Mouse (Mus musculus): ENCODE measurements around the gene Krt81.
A peak's percentile ranks its signal among the peaks of the same experiment; 100 is the strongest.

Gene Krt81

GRCm38 (mm10) chr15:101454774-101455173 is 8.8 kb downstream of the Krt81 start:
- DNase-seq (ENCODE audit: inconsistent age in 2 of 2, low spot score in 1 of 2), result no peak

- DNase-seq (ENCODE audit: inconsistent age in 2 of 2, low spot score in 1 of 2), result peak; percentile 77 to 92
Observed at GRCm38 (mm10) chr15:101453093-101453736, 10.3 kb downstream of the Krt81 start.

DNA sequence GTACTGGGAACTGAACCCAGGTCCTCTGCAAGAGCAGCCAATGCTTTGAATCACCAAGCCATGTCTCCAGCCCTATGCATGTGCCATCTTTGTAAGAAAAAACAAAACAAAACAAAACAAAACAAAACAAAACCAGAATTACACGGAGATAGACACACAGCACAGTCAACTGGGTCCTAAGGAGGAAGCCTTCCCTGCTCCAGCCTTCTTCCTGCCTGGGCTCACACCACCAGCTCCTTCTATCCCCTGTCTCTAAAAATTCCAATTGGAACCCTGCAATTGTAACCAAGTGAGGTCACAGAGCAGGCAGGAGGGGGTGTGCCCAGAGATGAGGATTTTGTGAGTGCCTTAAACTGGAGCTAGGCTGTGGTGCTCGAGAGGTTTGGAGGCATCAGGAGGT is 16.1 kb downstream of the Krt81 start, which contains the start of gene Krt88:
TSS of gene Krt88 (plus strand) at position 301 of the 400 bp plus-strand sequence.
- DNase-seq (ENCODE audit: inconsistent age in 2 of 2, low spot score in 1 of 2), result no peak

GRCm38 (mm10) chr15:101446572-101446971 is 17.0 kb downstream of the Krt81 start:
- no peak for DNase-seq (ENCODE audit: inconsistent age in 2 of 2, low spot score in 1 of 2)

DNA sequence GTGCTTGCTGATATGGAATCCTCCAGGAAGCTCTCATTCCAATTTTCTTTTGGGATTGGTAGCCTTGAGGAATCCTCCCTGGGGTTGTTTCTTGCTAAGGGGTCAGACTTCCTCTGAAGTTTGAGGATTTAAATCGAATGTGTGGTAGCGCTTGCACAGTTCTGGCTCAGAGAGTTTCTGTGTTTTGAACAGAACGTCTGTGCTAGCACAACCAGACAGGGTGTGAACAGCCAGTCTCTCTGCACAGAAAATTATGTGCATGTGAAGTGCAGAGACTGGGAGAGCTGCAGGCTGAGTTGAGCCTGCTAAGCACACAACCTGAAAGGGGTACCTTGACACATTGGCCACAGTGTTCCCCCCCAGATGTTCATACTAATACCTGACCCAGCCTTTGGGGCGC is 22.7 kb downstream of the Krt81 start:
- DNase-seq (ENCODE audit: inconsistent age in 2 of 2, low spot score in 1 of 2), result no peak

DNA sequence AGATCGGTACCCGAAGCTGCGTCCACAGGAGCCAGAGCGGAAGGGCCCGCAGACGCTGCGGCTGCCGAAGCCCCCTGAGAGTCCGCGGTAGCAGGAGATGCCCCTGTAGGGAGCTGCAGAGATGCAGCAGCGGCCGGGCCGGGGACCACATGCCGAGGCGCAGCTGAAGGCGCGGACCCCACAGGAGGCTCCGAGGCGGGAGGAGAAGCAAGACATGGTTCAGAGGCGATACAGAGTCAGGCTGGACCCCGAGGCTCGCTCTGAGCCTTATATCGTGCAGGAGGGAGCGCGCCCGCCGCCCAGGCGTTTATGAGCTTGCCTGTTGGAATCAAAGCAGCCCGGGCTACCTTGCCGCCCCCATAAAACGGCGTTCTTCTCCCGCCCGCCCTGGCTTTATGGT is 25.0 kb downstream of the Krt81 start, which contains the start of gene Krt87:
TSS of gene Krt87 (minus strand) at position 250 of the 400 bp plus-strand sequence.
- no peak for DNase-seq (ENCODE audit: inconsistent age in 2 of 2, low spot score in 1 of 2)

- DNase-seq (ENCODE audit: inconsistent age in 2 of 2, low spot score in 1 of 2), result no peak
Observed at GRCm38 (mm10) chr15:101436611-101437010, 26.9 kb downstream of the Krt81 start.

DNA sequence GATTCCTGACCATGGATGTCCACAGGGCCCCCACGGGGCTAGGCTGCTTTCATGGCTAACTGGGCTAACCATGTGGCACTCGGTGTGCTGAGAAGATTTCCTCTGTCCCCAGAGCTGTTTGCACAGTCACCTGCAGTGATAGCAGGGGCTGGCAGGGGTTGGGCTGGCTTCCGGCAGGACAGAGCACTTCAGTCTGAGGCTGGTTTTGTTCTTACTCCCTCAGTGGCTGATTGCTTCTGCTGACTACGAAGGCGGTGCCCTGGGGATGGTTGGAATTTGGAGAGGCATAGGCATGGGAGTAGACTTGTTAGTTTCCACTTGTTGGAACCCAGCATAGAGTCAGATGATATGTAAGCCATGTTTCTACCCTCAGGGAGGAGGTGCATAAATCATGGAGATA is 38.6 kb downstream of the Krt81 start:
- DNase-seq (ENCODE audit: inconsistent age in 2 of 2, low spot score in 1 of 2), result no peak

GRCm38 (mm10) chr15:101420903-101421302 is 42.6 kb downstream of the Krt81 start:
- DNase-seq (ENCODE audit: inconsistent age in 2 of 2, low spot score in 1 of 2), result no peak

DNA sequence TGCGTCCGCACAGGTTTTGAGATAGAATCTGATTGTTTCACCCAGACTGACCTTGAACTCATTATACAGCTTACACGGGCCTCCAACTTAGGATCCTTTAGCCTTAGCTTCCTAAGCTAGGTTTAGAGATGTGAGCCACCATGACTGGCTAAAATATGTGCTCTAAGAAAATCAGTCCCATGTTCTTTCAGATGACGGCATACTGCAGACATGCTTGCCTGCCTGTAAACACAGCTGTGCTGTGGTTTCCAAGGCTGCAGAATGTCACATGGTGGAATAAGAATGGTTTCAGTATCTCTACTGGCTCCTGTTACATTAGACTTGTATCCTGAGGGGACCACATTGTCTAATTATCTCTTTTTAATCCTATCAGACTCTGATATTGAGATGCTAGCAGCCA is 44.6 kb downstream of the Krt81 start:
- no peak for DNase-seq (ENCODE audit: inconsistent age in 2 of 2, low spot score in 1 of 2)

- no peak for DNase-seq (ENCODE audit: inconsistent age in 2 of 2, low spot score in 1 of 2)
Observed at GRCm38 (mm10) chr15:101414807-101415565, 48.6 kb downstream of the Krt81 start.

- no peak for DNase-seq (ENCODE audit: inconsistent age in 2 of 2, low spot score in 1 of 2)
Observed at GRCm38 (mm10) chr15:101413916-101414635, 49.5 kb downstream of the Krt81 start.

- no peak for DNase-seq (ENCODE audit: inconsistent age in 2 of 2, low spot score in 1 of 2)
Observed at GRCm38 (mm10) chr15:101412188-101412587, 51.4 kb downstream of the Krt81 start.

- no peak for DNase-seq (ENCODE audit: inconsistent age in 2 of 2, low spot score in 1 of 2)
Observed at GRCm38 (mm10) chr15:101410775-101411174, 52.8 kb downstream of the Krt81 start, which contains the start of gene Krt7. Krt7 (plus strand) TSS chr15:101411043.
